Mouse (Mus musculus) stomach, postnatal 0 days (tissue): ENCODE data around the gene Kdf1. TPM values are rescaled to one million over a fixed set of nuclear protein-coding genes. Genes with fewer than 3 reads are reported as not detected.

Experiments used
- ATAC-seq: fragments of 200-750 bp; cut with Nextera tagmentation; 2 replicates; pipeline ENCODE4 v1.8.0; 2017; ENCODE audit not compliant: low FRiP score, low TSS enrichment
- DNase-seq: peaks from one replicate; pipeline ENCODE4 v3.0.0-alpha.2; 2016; ENCODE audit warnings: low spot score
- H3K27ac ChIP-seq: fragments of 300-500 bp; sonication (generic); replicated peaks from 2 replicates; pipeline ENCODE4 v1.5.1; 2014; ENCODE audit warnings: mild to moderate bottlenecking, control low read depth
- H3K27me3 ChIP-seq: fragments of 300-500 bp; sonication (generic); 2 replicates; pipeline ENCODE4 v1.6.1; 2014; ENCODE audit warnings: low read length; ENCODE audit not compliant: control insufficient read depth, insufficient read depth
- H3K36me3 ChIP-seq: fragments of 300-500 bp; sonication (generic); 2 replicates; pipeline ENCODE4 v1.6.1; 2014; ENCODE audit warnings: low read length, mixed read lengths; ENCODE audit not compliant: control insufficient read depth, insufficient read depth
- H3K4me1 ChIP-seq: fragments of 300-500 bp; sonication (generic); replicated peaks from 2 replicates; pipeline ENCODE4 v1.6.1; 2014; ENCODE audit warnings: antibody characterized with exemption; ENCODE audit not compliant: control insufficient read depth, insufficient read depth
- H3K4me2 ChIP-seq: fragments of 300-500 bp; sonication (generic); replicated peaks from 2 replicates; pipeline ENCODE4 v1.6.1; 2014; ENCODE audit warnings: low read depth, mild to moderate bottlenecking, control low read depth, moderate library complexity
- H3K4me3 ChIP-seq: fragments of 300-500 bp; sonication (generic); 2 replicates; pipeline ENCODE4 v1.5.1; 2014; ENCODE audit warnings: low read depth, low read length, control low read depth
- H3K9ac ChIP-seq: fragments of 300-500 bp; sonication (generic); 2 replicates; pipeline ENCODE4 v1.6.1; 2014; ENCODE audit warnings: mild to moderate bottlenecking, low read length, control low read depth, mixed read lengths
- H3K9me3 ChIP-seq: fragments of 300-500 bp; sonication (generic); 2 replicates; pipeline ENCODE4 v1.6.1; 2016; ENCODE audit warnings: low read length; ENCODE audit not compliant: control insufficient read depth
- CTCF ChIP-seq: IDR thresholded peaks from 2 replicates; pipeline ENCODE4 v1.5.1; 2016; ENCODE audit warnings: antibody characterized with exemption, low read depth, mild to moderate bottlenecking, moderate library complexity
- EP300 ChIP-seq: optimal IDR thresholded peaks from 2 replicates; pipeline ENCODE3; 2016; ENCODE audit warnings: antibody characterized with exemption
- WGBS: fragments of 180-500 bp; shearing (Covaris S2); extraction: QIAGEN DNeasy Blood & Tissue Kit; methylation state at CpG from one replicate; pipeline ENCODE4 v1.1.7; 2014; 5-methylcytosine and 5-hydroxymethylcytosine counted together
- polyA plus RNA-seq: library from polyadenylated mRNA; unstranded; fragments of >200 nt; fragmentation: Nextera tagmentation; extraction: Ambion mirVana; gene quantifications from 2 replicates; pipeline ENCODE4 v1.2.1, GENCODE M21; 2015

The Kdf1 gene
- polyA plus RNA-seq, 1 experiment from 2014 or later: 29.2 TPM

DNA sequence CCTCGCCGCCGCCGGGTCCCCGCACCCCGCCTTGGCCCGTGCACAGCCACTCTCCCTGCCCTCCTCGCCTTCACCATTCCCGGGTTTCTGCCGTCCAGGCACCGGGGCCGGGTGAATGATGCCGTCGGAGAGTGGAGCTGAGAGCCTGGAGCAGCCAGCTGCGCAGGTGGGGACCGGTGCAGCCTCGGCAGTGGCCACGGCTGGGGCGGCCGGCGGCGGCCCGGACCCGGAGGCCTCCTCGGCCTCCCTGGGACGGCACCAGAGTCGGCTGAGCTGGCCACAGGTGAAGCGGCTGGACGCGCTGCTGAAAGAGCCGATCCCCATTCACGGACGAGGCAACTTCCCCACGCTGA, 38.6 kb upstream of the Kdf1 start:
- H3K9ac ChIP-seq: peak overlapping the region; percentile 63
- no peak for TF ChIP-seq CTCF
- TF ChIP-seq EP300: no peak
- H3K36me3 ChIP-seq: no peaks in the 10 kb centered on the region
- H3K27me3 ChIP-seq: no peaks in the 10 kb centered on the region
- peak overlapping the region; percentile 47 for H3K4me3 ChIP-seq
- peak overlapping the region; percentile 49; the same call in 1 of the 2 replicates for H3K27ac ChIP-seq
- peak overlapping the region; percentile 60 for H3K4me2 ChIP-seq
- WGBS: 5% methylated on average over 31 of the region's 34 CpGs
- no peaks in the 10 kb centered on the region for H3K9me3 ChIP-seq
- ATAC-seq (no peak), DNase-seq (no peak)
- peaks cover 6% of the 10 kb centered on the region; the same call in 1 of the 2 replicates for H3K4me1 ChIP-seq

DNA sequence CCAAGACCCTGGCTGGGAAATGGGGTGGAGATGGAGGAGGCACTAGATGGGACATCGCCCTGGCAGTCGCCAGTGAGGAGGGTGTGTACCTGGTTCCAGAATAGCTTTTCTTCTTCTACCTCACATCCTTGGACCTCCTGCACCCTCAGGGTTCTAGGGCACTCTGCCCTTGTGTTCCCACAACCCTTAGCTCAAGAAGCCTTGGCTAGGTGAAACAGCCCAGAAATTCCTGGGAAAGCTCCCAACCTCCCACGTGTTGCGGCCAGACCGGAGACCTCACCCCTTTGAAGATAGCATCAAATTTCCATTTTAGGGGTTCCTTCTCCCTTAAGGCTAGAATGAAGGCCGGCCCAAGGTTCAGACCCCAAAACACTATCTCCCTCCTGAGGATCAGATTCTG, 38.0 kb upstream of the Kdf1 start:
- no peak for ATAC-seq
- Histone ChIP-seq H3K9ac (peak overlapping the region; percentile 63), H3K36me3 (no peaks in the 10 kb centered on the region), H3K9me3 (no peaks in the 10 kb centered on the region), H3K4me1 (peaks cover 6% of the 10 kb centered on the region; the same call in 1 of the 2 replicates), H3K27me3 (no peaks in the 10 kb centered on the region), H3K4me3 (peak overlapping the region; percentile 47), H3K4me2 (peak overlapping the region; percentile 60), H3K27ac (no peak overlapping the region; the same call in 1 of the 2 replicates)
- WGBS: 57% methylated on average over 6 of the region's 6 CpGs
- TF ChIP-seq EP300 (no peak), CTCF (no peak)
- no peak for DNase-seq

DNA sequence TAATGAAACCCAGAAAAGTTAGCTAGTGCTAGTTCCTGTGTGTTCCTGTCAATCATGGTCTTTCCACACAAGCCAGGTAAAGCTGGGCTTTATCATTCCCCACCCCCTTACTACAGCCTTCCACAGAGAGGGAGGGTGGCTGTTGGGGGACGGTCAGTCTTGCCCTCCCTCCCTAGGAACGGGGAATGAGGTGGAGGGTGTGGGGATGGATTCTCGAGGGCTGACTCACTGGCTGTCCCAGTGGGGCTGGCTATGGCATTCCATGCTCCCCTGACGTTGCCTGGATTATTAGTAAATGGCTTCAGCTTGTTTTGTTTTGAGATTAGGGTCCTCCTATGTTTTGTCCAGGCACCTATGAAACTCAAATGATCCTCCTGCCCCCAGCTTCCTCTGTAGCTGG, 37.3 kb upstream of the Kdf1 start:
- ATAC-seq (no peak), DNase-seq (peak; percentile 41)
- H3K9ac ChIP-seq: 0 out of 2 replicates have a peak overlapping the region, but pooled peaks have one; percentile 31
- WGBS: 19% methylated on average over 4 of the region's 4 CpGs
- H3K4me2 ChIP-seq: no peak overlapping the region
- no peaks in the 10 kb centered on the region for H3K36me3 ChIP-seq
- peaks cover 6% of the 10 kb centered on the region; the same call in 1 of the 2 replicates for H3K4me1 ChIP-seq
- peak overlapping the region; percentile 45 for H3K27ac ChIP-seq
- no peak overlapping the region; the same call in 1 of the 2 replicates for H3K4me3 ChIP-seq
- no peak for TF ChIP-seq CTCF
- no peak for TF ChIP-seq EP300
- H3K27me3 ChIP-seq: no peaks in the 10 kb centered on the region
- no peaks in the 10 kb centered on the region for H3K9me3 ChIP-seq

DNA sequence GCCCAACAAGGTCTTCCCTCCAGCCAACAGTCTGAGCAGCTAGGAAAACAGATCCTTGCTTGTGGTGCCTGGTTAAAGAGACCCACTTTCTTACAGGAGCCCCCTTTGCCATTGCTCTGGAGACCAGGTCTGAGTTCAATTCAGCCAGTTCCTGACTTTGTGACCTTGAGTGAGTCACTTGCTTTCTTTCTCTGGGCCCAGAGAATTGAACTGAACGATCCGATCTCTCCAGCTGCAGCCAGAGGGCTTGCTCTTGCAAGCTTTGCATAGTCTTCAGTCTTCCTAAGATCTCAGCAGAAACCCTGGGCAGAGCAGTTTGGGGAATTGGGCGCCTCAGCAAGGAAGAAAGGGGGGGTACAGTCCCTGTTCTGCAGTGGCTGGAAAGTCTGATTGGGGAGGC, 36.3 kb upstream of the Kdf1 start:
- 64% methylated on average over 3 of the region's 3 CpGs for WGBS
- no peak overlapping the region for H3K4me3 ChIP-seq
- TF ChIP-seq CTCF: no peak
- no peak for TF ChIP-seq EP300
- H3K4me1 ChIP-seq: peaks cover 6% of the 10 kb centered on the region; the same call in 1 of the 2 replicates
- no peaks in the 10 kb centered on the region for H3K27me3 ChIP-seq
- no peaks in the 10 kb centered on the region for H3K36me3 ChIP-seq
- DNase-seq (no peak), ATAC-seq (no peak)
- no peak overlapping the region for H3K9ac ChIP-seq
- no peak overlapping the region for H3K4me2 ChIP-seq
- H3K9me3 ChIP-seq: no peaks in the 10 kb centered on the region
- peak overlapping the region; percentile 45; the same call in 1 of the 2 replicates for H3K27ac ChIP-seq

DNA sequence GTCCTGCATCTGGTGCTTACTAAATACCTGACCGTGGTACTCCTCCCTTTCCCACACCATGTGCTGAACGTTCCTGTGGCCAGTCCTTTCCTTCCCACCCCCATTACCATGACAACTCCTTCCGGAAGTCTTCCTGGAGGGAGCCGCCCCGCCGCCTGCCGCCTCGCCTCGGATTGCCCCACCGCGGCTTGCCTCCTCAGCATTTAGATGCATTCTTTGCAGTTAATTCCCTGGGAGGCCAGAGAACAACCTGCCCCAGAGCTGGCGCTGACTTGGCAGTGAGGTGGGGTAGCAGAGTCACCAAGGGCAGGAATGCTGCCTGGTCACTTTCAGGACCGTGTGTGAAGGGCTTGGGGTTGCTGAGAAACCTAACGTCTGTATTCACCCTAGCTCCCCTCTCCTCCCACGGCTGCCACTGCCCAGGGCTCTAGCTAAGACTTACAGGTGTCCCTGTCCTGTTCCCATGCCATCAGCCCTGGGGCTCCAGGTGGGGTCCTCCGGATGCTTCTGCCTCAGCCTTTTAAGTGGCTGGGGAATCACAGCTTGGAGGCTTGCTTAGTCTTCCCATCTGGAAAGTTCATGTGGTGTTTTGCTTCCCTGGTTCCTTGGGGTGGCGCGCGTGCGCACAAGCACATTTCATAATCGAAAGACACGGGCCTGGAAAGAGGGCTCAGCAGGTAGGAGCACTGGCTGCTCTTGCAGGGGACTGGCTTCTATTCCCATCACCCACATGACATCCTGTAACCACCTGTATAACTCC, 34.3 kb upstream of the Kdf1 start:
- 0 out of 2 replicates have a peak overlapping the region, but pooled peaks have one; percentile 1 for H3K4me3 ChIP-seq
- peak; percentile 28 for TF ChIP-seq EP300
- peak; percentile 18; the same call in 1 of the 2 replicates for TF ChIP-seq CTCF
- peak overlapping the region; percentile 78 for H3K27ac ChIP-seq
- H3K9ac ChIP-seq: peak overlapping the region; percentile 41
- no peaks in the 10 kb centered on the region for H3K36me3 ChIP-seq
- peaks cover 6% of the 10 kb centered on the region; the same call in 1 of the 2 replicates for H3K4me1 ChIP-seq
- H3K4me2 ChIP-seq: peak overlapping the region; percentile 41
- DNase-seq (peak; percentile 77), ATAC-seq (peak; percentile 29; the same call in 1 of the 2 replicates)
- 14% methylated on average over 22 of the region's 22 CpGs for WGBS
- no peaks in the 10 kb centered on the region for H3K27me3 ChIP-seq
- H3K9me3 ChIP-seq: no peaks in the 10 kb centered on the region
